Mouse (Mus musculus) ES-Bruce4 (cell line): ENCODE results near the gene Cdc42bpb. TPM values are rescaled to one million over a fixed set of nuclear protein-coding genes. Genes with fewer than 3 reads are reported as not detected.

ENCODE experiments used
- H3K27ac ChIP-seq: 2 replicates; pipeline ENCODE4 v1.5.1; 2012; ENCODE audit warnings: low read length, inconsistent platforms; ENCODE audit not compliant: insufficient read depth
- H3K27me3 ChIP-seq: 2 replicates; pipeline ENCODE4 v1.6.1; 2012; ENCODE audit warnings: mild to moderate bottlenecking, low read length, inconsistent platforms; ENCODE audit not compliant: control insufficient read depth, poor library complexity, insufficient read depth, severe bottlenecking
- H3K36me3 ChIP-seq: 2 replicates; pipeline ENCODE4 v1.6.1; 2012; ENCODE audit warnings: inconsistent platforms, mild to moderate bottlenecking, low read length, moderate library complexity; ENCODE audit not compliant: control insufficient read depth, poor library complexity, insufficient read depth, severe bottlenecking
- H3K4me1 ChIP-seq: one replicate; pipeline ENCODE4 v1.8.1; 2011; ENCODE audit warnings: low read length; ENCODE audit not compliant: control insufficient read depth, insufficient read depth
- H3K4me3 ChIP-seq: 2 replicates; pipeline ENCODE4 v1.5.1; 2011; ENCODE audit warnings: low read depth, mild to moderate bottlenecking, low read length
- H3K9ac ChIP-seq: 2 replicates; pipeline ENCODE4 v1.6.1; 2012; ENCODE audit warnings: low read depth, mild to moderate bottlenecking, inconsistent platforms; ENCODE audit not compliant: poor library complexity, severe bottlenecking
- H3K9me3 ChIP-seq: replicated peaks from 2 replicates; pipeline ENCODE4 v1.6.1; 2012; ENCODE audit warnings: mild to moderate bottlenecking, low read length, inconsistent platforms; ENCODE audit not compliant: control insufficient read depth, poor library complexity, insufficient read depth, severe bottlenecking
- CTCF ChIP-seq: IDR thresholded peaks from one replicate; pipeline ENCODE4 v1.8.1; 2011; ENCODE audit warnings: low read depth, low read length
- EP300 ChIP-seq: IDR thresholded peaks from 2 replicates; pipeline ENCODE4 v1.6.1; 2011; ENCODE audit warnings: low read depth, low read length; ENCODE audit not compliant: insufficient read depth
- POLR2A ChIP-seq: IDR thresholded peaks from one replicate; pipeline ENCODE4 v1.8.1; 2011; ENCODE audit warnings: low read length; ENCODE audit not compliant: insufficient read depth
- polyA plus RNA-seq: library from polyadenylated mRNA; stranded (reverse); fragments of >200 nt; gene quantifications from 2 replicates; pipeline ENCODE4 v1.2.4, GENCODE M21; 2011; ENCODE audit warnings: low read depth; ENCODE audit not compliant: missing spikeins, insufficient read depth, insufficient read length

The Cdc42bpb gene
- polyA plus RNA-seq, 1 experiment = 52.3 TPM

DNA sequence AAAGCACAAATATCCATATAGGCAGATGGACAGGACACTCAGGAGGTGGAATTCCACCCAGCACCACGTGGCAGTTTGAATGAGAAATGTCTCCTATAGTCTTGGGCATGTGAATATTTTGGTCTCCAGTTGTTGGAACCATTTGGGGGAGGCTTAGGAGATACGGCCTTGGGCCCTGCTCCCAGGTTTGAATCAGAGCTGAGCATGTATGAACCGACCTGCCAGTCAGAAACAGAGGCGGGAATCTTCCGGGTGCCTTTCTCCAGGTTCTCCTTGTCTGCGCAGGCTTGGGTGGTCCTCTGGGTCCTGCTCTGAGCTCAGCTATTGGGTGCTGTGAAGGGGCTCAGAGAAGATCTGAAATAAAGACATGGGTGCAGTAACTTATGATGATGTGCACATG is 16.5 kb upstream of the Cdc42bpb start:
- TF ChIP-seq EP300 (no peak), POLR2A (no peak), CTCF (no peak)
- H3K27ac ChIP-seq = no peak overlapping the region
- no peaks in the 10 kb centered on the region for H3K36me3 ChIP-seq
- peaks cover 8% of the 10 kb centered on the region; the same call in 1 of the 2 replicates for H3K9me3 ChIP-seq
- H3K27me3 ChIP-seq = no peaks in the 10 kb centered on the region
- H3K4me3 ChIP-seq = no peak overlapping the region
- no peak overlapping the region for H3K9ac ChIP-seq
- no peaks in the 10 kb centered on the region for H3K4me1 ChIP-seq

DNA sequence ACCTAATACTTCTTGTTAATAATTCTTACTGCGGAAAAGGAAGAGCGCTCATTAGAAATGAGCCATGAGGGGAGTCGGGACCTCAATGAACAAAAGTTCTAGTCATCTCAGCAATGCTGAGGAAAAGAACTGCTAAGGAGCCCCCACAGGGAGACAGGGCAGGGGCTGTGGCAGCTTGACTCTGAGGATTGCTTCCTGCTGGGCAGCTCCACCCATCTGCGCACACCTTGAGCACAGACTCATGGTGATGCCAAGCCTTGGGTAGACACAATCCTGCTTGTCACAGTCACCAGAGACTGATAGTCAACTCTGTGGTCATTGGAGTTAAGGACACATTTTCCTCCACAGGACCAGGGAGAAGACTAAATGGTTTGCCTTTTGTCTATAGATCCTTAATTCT is 9.6 kb upstream of the Cdc42bpb start:
- 0 out of 2 replicates have a peak, but pooled peaks cover 4% of the 10 kb centered on the region for H3K9me3 ChIP-seq
- no peaks in the 10 kb centered on the region for H3K36me3 ChIP-seq
- no peak overlapping the region for H3K4me3 ChIP-seq
- no peaks in the 10 kb centered on the region for H3K27me3 ChIP-seq
- no peaks in the 10 kb centered on the region for H3K4me1 ChIP-seq
- H3K9ac ChIP-seq = no peak overlapping the region
- no peak overlapping the region for H3K27ac ChIP-seq
- TF ChIP-seq EP300 (no peak), CTCF (no peak), POLR2A (no peak)

DNA sequence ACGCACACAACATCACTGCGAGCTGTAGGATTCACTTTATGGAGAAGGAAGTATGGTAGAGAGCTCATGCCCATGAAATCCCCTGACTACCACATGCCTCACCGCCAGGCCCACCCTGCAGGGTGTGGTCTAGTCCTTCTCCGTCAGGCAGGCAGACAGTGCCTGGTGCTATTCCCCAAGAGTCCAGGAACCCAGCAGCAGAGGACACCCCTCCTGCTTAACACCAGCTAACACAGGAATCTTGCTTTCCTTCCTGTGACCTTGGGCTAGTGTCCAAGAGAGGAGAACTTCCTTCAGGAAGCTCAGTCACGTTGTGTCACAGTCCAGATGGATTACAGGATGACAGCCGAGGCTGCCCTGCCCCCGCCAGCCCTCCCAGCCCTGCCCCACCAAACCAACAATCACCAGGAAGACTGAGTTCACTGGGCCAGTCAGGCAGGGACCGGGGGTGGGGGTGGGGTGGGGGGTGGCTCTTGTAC is 9.2 kb upstream of the Cdc42bpb start:
- H3K27ac ChIP-seq = no peak overlapping the region

DNA sequence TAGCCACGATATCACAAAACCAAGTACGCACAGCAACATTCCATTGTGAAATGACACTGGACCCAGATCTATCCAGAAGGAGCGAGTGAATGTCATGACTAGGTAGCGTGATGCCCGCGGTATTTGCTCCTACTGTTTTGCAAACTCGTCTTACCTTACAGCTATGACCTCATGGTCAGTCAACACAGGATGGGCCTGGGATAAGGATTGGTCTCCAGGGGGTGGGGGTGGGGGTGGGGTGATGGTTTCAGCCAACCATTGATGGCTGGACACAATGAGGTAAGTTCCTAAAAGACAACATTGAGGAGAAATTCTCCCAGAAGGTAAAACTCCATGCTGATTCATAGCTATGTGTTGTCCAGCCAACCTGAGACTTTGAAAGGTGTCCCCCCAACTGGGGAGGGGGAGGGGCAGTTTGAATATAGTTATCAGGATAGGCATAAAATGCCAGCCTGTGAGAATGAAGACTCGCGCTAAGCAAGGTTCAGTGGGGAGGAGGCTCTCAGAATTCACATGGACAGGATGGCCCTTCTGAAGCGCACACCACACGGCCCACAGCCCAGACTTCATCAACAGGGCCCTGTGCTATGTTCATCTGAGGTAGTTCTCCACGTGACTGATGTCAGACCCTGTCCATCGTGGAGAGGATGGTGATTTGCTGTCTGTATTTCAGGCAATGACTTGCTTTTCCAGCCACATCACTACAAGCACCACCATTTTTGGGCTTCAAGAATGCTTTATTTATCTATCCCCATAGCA is 8.5 kb upstream of the Cdc42bpb start:
- no peaks in the 10 kb centered on the region for H3K4me1 ChIP-seq
- H3K4me3 ChIP-seq = no peak overlapping the region
- H3K27me3 ChIP-seq = no peaks in the 10 kb centered on the region
- 0 out of 2 replicates have a peak, but pooled peaks cover 4% of the 10 kb centered on the region for H3K9me3 ChIP-seq
- no peaks in the 10 kb centered on the region for H3K36me3 ChIP-seq
- H3K9ac ChIP-seq = no peak overlapping the region
- H3K27ac ChIP-seq = no peak overlapping the region
- TF ChIP-seq CTCF (no peak), POLR2A (no peak), EP300 (no peak)

More for the DNA sequence above, 9.2 kb upstream of the Cdc42bpb start:
- Histone ChIP-seq H3K4me3 (no peak overlapping the region), H3K4me1 (no peaks in the 10 kb centered on the region), H3K36me3 (no peaks in the 10 kb centered on the region), H3K9ac (no peak overlapping the region), H3K27me3 (no peaks in the 10 kb centered on the region), H3K9me3 (0 out of 2 replicates have a peak, but pooled peaks cover 4% of the 10 kb centered on the region)
- TF ChIP-seq EP300 = no peak
- no peak for TF ChIP-seq POLR2A
- TF ChIP-seq CTCF = no peak

DNA sequence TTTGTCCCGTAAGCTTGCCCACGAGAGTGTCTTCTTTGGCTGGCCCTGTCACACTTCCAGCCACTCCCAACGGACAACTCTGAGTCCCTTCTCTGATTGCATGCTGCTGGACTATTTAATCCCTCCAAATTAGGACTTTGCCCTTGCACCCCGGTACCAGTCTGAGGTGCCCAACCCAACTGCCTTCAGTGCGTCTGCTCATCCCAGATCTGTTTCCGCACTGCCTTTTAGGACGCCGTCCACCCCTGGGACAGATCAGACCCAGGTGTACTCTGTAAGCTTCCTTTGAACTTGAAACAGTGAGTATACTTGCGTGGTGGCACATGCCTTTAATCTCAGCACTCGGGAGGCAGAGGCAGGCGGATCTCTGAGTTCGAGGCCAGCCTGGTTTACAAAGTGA is 1.3 kb upstream of the Cdc42bpb start:
- Histone ChIP-seq H3K27ac (no peak overlapping the region), H3K9me3 (no peaks in the 10 kb centered on the region), H3K36me3 (no peaks in the 10 kb centered on the region), H3K9ac (peak overlapping the region; percentile 96), H3K4me1 (peaks cover 2% of the 10 kb centered on the region), H3K4me3 (peak overlapping the region; percentile 13; the same call in 1 of the 2 replicates), H3K27me3 (no peaks in the 10 kb centered on the region)
- TF ChIP-seq EP300 = no peak
- TF ChIP-seq POLR2A = no peak
- TF ChIP-seq CTCF = no peak

DNA sequence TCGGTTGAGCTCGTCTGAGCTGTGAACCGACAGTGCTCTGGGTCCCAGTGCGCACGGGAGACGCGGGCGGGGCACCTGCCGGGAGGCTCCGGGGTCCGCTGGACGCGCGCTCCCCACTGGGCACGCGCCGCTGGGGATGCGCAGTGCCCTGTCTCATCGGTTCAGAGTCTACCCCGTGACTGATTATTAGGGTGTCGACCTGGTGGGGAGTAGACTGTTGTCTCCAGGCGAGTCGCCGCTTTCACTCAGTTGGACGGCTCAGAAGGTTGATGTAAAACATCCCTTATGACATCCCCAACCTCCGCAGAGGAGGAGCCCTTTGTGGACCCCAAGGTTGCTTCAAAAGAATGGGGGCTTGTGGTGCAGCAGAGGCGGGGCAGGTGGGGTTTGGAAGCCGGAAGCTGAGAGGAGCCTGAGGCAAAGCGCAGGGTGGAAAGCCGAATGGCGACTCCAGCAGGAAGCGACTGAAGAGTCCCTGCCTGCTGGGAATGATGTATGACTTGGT is 520 bp upstream of the Cdc42bpb start:
- Histone ChIP-seq H3K9ac (peak overlapping the region; percentile 96), H3K36me3 (no peaks in the 10 kb centered on the region)

More for the DNA sequence above, 520 bp upstream of the Cdc42bpb start:
- H3K9me3 ChIP-seq = no peaks in the 10 kb centered on the region
- H3K4me1 ChIP-seq = peaks cover 2% of the 10 kb centered on the region
- peak overlapping the region; percentile 95 for H3K4me3 ChIP-seq
- no peak for TF ChIP-seq EP300
- no peak for TF ChIP-seq POLR2A
- TF ChIP-seq CTCF = no peak
- H3K27me3 ChIP-seq = no peaks in the 10 kb centered on the region
- H3K27ac ChIP-seq = peak overlapping the region; percentile 64
